Mouse (Mus musculus): ENCODE measurements around the gene Shank2.

- TF ChIP-seq CTCF (IDR thresholded peaks at IDR 0.05 in 2 of 3, conservative IDR thresholded peaks at IDR 0.05 in 1 of 3; ENCODE audit: control insufficient read depth in 1 of 3, insufficient read depth in 1 of 3, low read depth in 2 of 3, low read length in 3 of 3, poor library complexity in 1 of 3, severe bottlenecking in 1 of 3) (no peak), MEF2A (IDR thresholded peaks at IDR 0.05; ENCODE audit: extremely low read depth, insufficient replicate concordance, low read depth, low read length, poor library complexity, severe bottlenecking) (no peak), MAFK (IDR thresholded peaks at IDR 0.05; ENCODE audit: borderline replicate concordance, low read depth, low read length) (no peak), EP300 (IDR thresholded peaks at IDR 0.05; ENCODE audit: low read depth in 1 of 2, low read length in 2 of 2) (no peak), ZMIZ1 (IDR thresholded peaks at IDR 0.05; ENCODE audit: low read depth, low read length) (no peak), ETS1 (IDR thresholded peaks at IDR 0.05; ENCODE audit: low read depth, low read length) (no peak), UBTF (IDR thresholded peaks at IDR 0.05; ENCODE audit: borderline replicate concordance, insufficient read depth, low read depth, low read length) (no peak), USF1 (IDR thresholded peaks at IDR 0.05; ENCODE audit: low read depth, low read length) (no peak), HCFC1 (IDR thresholded peaks at IDR 0.05; ENCODE audit: low read depth, low read length) (no peak), MAX (IDR thresholded peaks at IDR 0.05; ENCODE audit: low read length) (no peak), MXI1 (IDR thresholded peaks at IDR 0.05; ENCODE audit: low read depth, low read length) (no peak), GATA1 (IDR thresholded peaks at IDR 0.05; ENCODE audit: low read depth, low read length) (no peak)
Measured at GRCm38 (mm10) chr7:144210526-144210925, 208.8 kb downstream of the Shank2 start.
